In genomic region chr8:123805209-123805717, GRCm38 (mm10) we compare ENCODE assay signal across 8 mouse cellular contexts. TPM values are rescaled to one million over a fixed set of nuclear protein-coding genes. Genes with fewer than 3 reads are reported as not detected.
DNase-seq lines count a peak whose midpoint lies in the region; ATAC-seq and TF ChIP-seq lines count a peak whose summit lies in the region.

No protein-coding gene starts in this region.

- ATAC-seq in megakaryocyte, adult 5-6 weeks (ENCODE audit: poor library complexity, severe bottlenecking) = no peak
- peak; percentile 13; the same call in 1 of the 2 replicates for ATAC-seq in limb, embryonic 12.5 days (ENCODE audit: insufficient number of reproducible peaks, insufficient read depth, low FRiP score, low TSS enrichment, low read depth)
- no peak for ATAC-seq in granulocyte monocyte progenitor cell, adult 5-6 weeks (replicated peaks; ENCODE audit: poor library complexity, severe bottlenecking)

- peaks cover 11% of the 10 kb centered on the region for H3K4me1 ChIP-seq in cerebellum, adult 2 months (ENCODE audit: control insufficient read depth, insufficient read depth, low read length)
- peaks cover 32% of the 10 kb centered on the region for H3K4me1 ChIP-seq in megakaryocyte, embryonic 14.5 days
- peaks cover 24% of the 10 kb centered on the region for H3K4me1 ChIP-seq in limb, embryonic 12.5 days (replicated peaks)
- H3K4me1 ChIP-seq in small intestine, adult 2 months (ENCODE audit: control insufficient read depth, insufficient read depth, insufficient read length, low read length) = peaks cover 17% of the 10 kb centered on the region

- H3K36me3 ChIP-seq in megakaryocyte, embryonic 14.5 days (replicated peaks; ENCODE audit: low read length) = peaks cover 3% of the 10 kb centered on the region
- H3K36me3 ChIP-seq in limb, embryonic 12.5 days = peaks cover 11% of the 10 kb centered on the region; the same call in 1 of the 2 replicates
- peaks cover 5% of the 10 kb centered on the region; the same call in 1 of the 2 replicates for H3K36me3 ChIP-seq in small intestine, adult 2 months (ENCODE audit: control insufficient read depth, insufficient read depth, low read length)

- peak overlapping the region; percentile 76 for H3K9ac ChIP-seq in limb, embryonic 12.5 days (replicated peaks)

- peak overlapping the region; percentile 93 for H3K4me3 ChIP-seq in cerebellum, adult 2 months (replicated peaks; ENCODE audit: insufficient read depth, low read depth, low read length)
- H3K4me3 ChIP-seq in megakaryocyte, embryonic 14.5 days (replicated peaks) = peak overlapping the region; percentile 95
- H3K4me3 ChIP-seq in limb, embryonic 12.5 days (replicated peaks) = peak overlapping the region; percentile 73
- H3K4me3 ChIP-seq in small intestine, adult 2 months (ENCODE audit: low read depth, low read length) = peak overlapping the region; percentile 87

- WGBS in cerebellum, adult 2 months = 9% methylated on average over 15 of the region's 15 CpGs
- WGBS in limb, embryonic 12.5 days = 15% methylated on average over 15 of the region's 15 CpGs
- WGBS in small intestine, adult 2 months = 20% methylated on average over 15 of the region's 15 CpGs

- H3K4me2 ChIP-seq in limb, embryonic 12.5 days = peak overlapping the region; percentile 82

- H3K9me3 ChIP-seq in megakaryocyte, embryonic 14.5 days = peaks cover 11% of the 10 kb centered on the region
- H3K9me3 ChIP-seq in limb, embryonic 12.5 days = peaks cover 7% of the 10 kb centered on the region; the same call in 1 of the 2 replicates

- no peaks in the 10 kb centered on the region for H3K27me3 ChIP-seq in cerebellum, adult 2 months (ENCODE audit: control insufficient read depth, insufficient read depth, low read length)
- peaks cover 7% of the 10 kb centered on the region for H3K27me3 ChIP-seq in megakaryocyte, embryonic 14.5 days (replicated peaks)
- no peaks in the 10 kb centered on the region for H3K27me3 ChIP-seq in limb, embryonic 12.5 days
- H3K27me3 ChIP-seq in small intestine, adult 2 months (ENCODE audit: control insufficient read depth, insufficient read depth, low read length) = no peaks in the 10 kb centered on the region

- peak overlapping the region; percentile 94 for H3K27ac ChIP-seq in cerebellum, adult 2 months (ENCODE audit: insufficient read depth, low read length)
- H3K27ac ChIP-seq in limb, embryonic 12.5 days = peak overlapping the region; percentile 71
- H3K27ac ChIP-seq in small intestine, adult 2 months (ENCODE audit: insufficient read depth, low read depth, low read length) = peak overlapping the region; percentile 92

- no peak for DNase-seq in cerebellum, adult 2 months
- no peak for DNase-seq in cerebellum, adult 9-11 months
- no peak for DNase-seq in frontal cortex, postnatal 36 days (ENCODE audit: low spot score in 2 of 2)

- TF ChIP-seq POLR2A in cerebellum, adult 2 months (IDR thresholded peaks at IDR 0.05; ENCODE audit: borderline replicate concordance, insufficient read depth, low read length) = no peak
- no peak; the same call in 1 of the 2 replicates for TF ChIP-seq POLR2A in small intestine, adult 2 months (IDR thresholded peaks at IDR 0.05; ENCODE audit: low read depth, low read length)

- no peak for TF ChIP-seq CTCF in cerebellum, adult 2 months (IDR thresholded peaks at IDR 0.05; ENCODE audit: borderline replicate concordance, insufficient read depth, low read depth, low read length)
- TF ChIP-seq CTCF in small intestine, adult 2 months (IDR thresholded peaks at IDR 0.05; ENCODE audit: extremely low read depth, insufficient read length, insufficient replicate concordance, low read depth, low read length) = no peak

RNA-seq across cellular contexts. Expression of gene Rab4a, which starts 0.5 kb away (rescaled TPM):
- polyA plus RNA-seq in cerebellum, adult 2 months (2012; rRNA removed) = 102 and 111 TPM in 2 replicates
- polyA plus RNA-seq in megakaryocyte, embryonic 14.5 days (2012; ENCODE audit: insufficient read depth, low replicate concordance) = 6.3 TPM in 1 of 2 replicates, not detected in the other
- total RNA-seq in megakaryocyte, adult 5-6 weeks (2015) = 1.2 and 2.1 TPM in 2 replicates
- total RNA-seq in megakaryocyte, adult 5-6 weeks (2017) = 0.26 and 1.1 TPM in 2 replicates
- 52.4 and 56.3 TPM in 2 replicates for polyA plus RNA-seq in limb, embryonic 12.5 days (2016; fragmentation: Nextera tagmentation; extraction: Ambion mirVana)
- 23.0 and 59.8 TPM in 2 replicates for polyA plus RNA-seq in small intestine, adult 2 months (2012; rRNA removed)
- 6.2 TPM in 1 of 2 replicates, not detected in the other for total RNA-seq in granulocyte monocyte progenitor cell, adult 5-6 weeks (2014; fragmentation: Nextera tagmentation)
- 0.21 and 0.43 TPM in 2 replicates for total RNA-seq in granulocyte monocyte progenitor cell, adult 5-6 weeks (2017)

RNA-seq across cellular contexts. Expression of gene Ccsap, which starts 54.7 kb away (rescaled TPM):
- polyA plus RNA-seq in cerebellum, adult 2 months (2012; rRNA removed) = 19.6 and 23.5 TPM in 2 replicates
- 1.5 TPM in 1 of 2 replicates, not detected in the other for polyA plus RNA-seq in megakaryocyte, embryonic 14.5 days (2012; ENCODE audit: insufficient read depth, low replicate concordance)
- 8.0 and 9.2 TPM in 2 replicates for total RNA-seq in megakaryocyte, adult 5-6 weeks (2015)
- total RNA-seq in megakaryocyte, adult 5-6 weeks (2017) = 11.1 and 11.7 TPM in 2 replicates
- polyA plus RNA-seq in limb, embryonic 12.5 days (2016; fragmentation: Nextera tagmentation; extraction: Ambion mirVana) = 7.4 and 8.4 TPM in 2 replicates
- polyA plus RNA-seq in small intestine, adult 2 months (2012; rRNA removed) = 0.70 and 1.3 TPM in 2 replicates
- total RNA-seq in granulocyte monocyte progenitor cell, adult 5-6 weeks (2014; fragmentation: Nextera tagmentation) = 4.4 and 4.8 TPM in 2 replicates
- 5.1 and 5.3 TPM in 2 replicates for total RNA-seq in granulocyte monocyte progenitor cell, adult 5-6 weeks (2017)
